Mouse (Mus musculus) cerebellum, postnatal 36 days (tissue): ENCODE data around the gene Tcf7l1.
A peak's percentile ranks its signal among the peaks of the same experiment; 100 is the strongest.

Experiments used
- DNase-seq, 2 experiments: peaks; one replicate each; pipeline ENCODE4 v3.0.0; 2021 to 2022; ENCODE audit warnings: mixed read lengths in 2 of 2

Gene Tcf7l1

DNA sequence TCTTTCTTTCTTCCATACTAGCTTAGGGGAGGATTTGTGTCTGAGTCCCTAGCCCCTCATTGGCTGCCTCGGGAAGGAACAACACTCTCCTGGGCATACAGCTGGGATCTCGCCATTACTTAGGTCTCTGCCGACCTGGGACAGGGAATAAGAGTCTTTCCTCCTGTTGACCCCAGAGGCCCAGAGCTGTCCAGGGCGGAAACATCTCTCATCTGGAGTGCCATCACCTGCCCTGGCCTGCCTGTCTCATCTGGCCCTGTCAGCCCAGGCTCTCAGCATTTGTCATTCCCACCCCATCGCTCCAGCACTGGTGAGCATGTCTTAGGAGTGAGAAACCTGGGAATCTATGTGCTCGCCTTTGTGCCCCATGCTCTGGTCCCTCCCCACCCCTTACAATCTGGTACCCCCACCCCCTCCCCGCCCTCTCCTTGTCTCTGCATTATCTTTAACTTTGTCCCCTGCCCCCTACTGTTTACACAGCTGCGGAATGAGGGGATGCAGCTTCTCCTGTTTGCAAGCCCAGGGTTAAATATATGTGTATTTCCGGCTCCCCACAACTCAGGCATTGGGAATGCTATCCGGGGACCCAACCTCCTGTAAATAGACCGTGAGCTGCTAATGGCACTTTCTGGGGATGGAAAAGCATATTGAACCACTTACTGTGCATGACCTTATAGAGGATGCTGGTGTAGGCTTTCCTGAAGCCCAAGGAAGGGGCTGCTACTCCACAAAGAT lies 92.3 kb downstream of the Tcf7l1 start:
- no peak for DNase-seq

GRCm38 (mm10) chr6:72694791-72695204 lies 94.3 kb downstream of the Tcf7l1 start:
- no peak for DNase-seq

DNA sequence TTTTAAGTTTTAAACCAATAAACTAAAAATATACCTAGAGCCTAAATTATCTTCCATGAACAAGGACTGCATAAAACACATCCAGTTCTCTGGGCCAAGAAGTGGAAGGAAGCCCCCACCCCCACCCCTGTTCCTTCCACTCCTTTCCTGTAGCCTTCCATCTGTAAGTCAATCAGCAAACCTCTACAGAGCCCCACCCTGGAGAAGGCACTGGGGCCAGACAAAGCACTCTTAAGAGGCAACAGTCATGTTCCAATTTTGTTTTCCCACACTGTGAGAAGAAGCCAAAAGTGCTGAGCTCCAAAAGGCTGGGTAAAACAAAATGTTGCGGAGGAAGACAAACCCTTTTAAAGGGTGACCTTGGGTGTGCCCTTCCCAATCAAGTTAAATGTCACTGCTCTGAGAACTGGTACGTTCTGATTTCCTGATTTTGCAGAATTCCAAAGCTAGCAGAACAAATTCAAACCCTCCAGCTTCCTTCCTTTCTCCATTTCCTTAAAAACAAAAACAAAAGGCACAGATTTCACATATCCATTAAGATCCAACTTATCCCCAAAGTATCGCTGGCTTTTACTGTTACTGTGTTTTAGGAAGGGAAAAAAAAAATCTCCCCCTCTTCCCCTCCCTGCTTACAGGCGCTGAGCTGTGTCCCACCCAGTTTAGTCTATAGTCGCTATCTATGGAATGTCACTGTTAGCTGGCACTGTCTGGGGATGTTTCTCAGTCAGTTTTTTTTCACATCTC lies 94.8 kb downstream of the Tcf7l1 start:
- no peak for DNase-seq

DNA sequence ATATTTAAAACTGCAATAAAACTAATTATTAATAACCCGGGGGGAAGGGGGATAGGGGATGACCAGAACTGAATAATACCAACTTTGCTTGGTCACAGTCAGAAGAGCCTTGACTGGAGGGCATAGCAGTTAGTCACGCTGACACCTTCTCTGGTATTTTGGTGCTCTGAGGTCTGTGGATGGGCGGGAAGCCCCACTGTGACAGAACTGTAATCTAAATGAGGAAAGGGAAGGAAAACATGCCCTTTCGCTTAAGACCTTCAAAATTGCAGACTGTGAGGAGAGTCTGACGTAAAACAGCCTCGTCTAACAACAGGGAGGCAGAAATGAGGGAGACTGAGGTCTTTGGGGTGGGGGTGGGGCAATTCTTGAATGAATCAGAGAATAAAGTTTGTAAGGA lies 96.6 kb downstream of the Tcf7l1 start:
- DNase-seq: no peak

GRCm38 (mm10) chr6:72691549-72691948 lies 97.5 kb downstream of the Tcf7l1 start:
- DNase-seq: no peak

GRCm38 (mm10) chr6:72690595-72690994 lies 98.5 kb downstream of the Tcf7l1 start:
- no peak for DNase-seq

GRCm38 (mm10) chr6:72690001-72690400 lies 99.1 kb downstream of the Tcf7l1 start:
- no peak for DNase-seq

DNA sequence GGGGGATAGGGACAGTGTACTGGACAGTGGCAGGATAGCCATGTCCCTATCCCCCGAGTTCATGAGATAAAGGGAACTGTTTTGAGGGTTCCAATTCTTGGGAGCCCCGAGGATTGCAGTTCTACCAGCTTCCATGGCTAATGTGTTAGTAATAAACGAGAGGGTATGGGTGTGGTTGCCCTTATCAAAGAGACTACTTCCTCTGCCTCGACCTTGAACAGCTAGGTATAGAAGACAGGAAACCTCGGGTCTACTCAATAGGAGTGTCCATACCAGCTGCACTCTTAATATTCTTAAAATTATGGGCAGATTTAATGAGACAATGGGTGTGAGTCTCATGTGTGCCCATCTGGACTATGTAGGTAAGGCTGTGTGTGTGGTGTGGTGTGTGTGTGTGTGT lies 100.0 kb downstream of the Tcf7l1 start:
- no peak for DNase-seq

DNA sequence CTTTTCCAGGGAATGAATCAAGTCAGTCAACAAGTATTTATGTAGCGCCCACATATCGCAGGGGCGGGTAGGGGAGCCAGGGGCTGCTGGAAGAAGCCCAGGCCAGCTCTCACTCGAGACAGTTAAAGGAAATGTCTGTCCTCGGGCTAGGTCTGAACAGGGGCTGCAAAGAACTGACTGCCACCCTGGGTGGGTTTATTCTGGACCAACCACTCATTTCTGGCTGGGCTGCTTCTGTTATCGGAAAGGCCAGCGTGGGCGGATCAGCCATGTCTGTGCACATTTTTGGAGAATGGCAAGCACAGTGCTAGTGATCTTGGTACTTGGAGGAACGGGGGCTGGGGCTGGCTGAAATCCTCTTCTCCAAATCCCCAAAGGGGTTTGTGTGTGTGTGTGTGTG lies 103.9 kb downstream of the Tcf7l1 start:
- no peak for DNase-seq

- no peak for DNase-seq
Observed at GRCm38 (mm10) chr6:72684260-72684805, 104.7 kb downstream of the Tcf7l1 start.

- no peak for DNase-seq
Observed at GRCm38 (mm10) chr6:72682238-72682637, 106.8 kb downstream of the Tcf7l1 start.

GRCm38 (mm10) chr6:72680936-72681335 lies 108.1 kb downstream of the Tcf7l1 start:
- DNase-seq: no peak

DNA sequence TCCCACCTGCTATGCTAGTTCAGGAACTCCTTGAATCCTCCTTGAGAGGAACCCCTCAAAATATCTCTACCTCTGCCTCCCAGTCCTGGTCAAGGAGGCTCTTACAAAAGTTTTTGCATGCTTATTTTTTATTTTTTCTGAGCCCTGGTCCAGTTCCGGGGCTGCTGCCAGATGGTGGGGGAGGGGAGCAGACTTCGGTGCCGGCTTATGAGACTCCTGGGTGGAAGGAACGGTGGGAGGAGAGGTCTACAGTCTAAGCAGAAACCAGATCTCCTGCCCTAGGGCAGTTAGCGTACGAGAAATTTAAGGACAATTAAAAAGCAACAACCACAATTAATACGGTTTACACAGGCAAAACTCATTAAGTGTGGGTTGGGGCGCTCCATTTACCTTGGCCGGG lies 110.4 kb downstream of the Tcf7l1 start:
- DNase-seq: no peak

DNA sequence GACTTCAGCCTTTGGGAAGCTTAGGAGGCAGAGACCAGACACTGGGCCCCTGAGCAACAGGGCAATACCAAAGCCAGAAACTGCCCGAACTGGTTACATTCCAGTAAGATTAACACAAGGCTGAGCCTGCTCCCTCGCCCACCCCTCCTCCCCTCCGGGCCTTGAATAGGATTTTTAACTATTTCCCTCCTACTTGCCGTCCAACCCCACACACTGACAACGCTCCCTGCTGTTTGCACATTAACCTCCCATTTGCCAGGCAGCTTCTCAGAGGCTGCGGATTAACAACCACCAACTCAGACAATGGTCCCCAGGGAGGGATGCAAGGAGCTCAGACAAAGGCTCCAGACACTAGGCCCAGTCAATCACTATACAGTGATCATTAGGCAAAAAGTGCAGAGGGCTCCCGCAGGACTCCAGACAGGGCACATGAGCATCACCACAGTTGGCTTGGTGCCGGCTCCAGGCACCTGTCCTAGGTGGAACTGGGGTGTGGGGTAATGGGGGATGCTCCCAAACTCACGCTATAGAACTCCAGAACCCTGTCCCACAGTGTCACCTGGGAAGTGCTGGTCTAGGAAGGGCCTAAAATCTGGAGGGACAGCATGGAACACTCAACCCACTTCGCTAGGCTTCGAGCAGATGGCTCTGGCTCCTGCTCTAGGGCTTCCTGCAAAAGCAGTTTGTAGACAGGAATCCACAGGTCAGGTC lies 111.4 kb downstream of the Tcf7l1 start:
- DNase-seq: no peak

- no peak for DNase-seq
Observed at GRCm38 (mm10) chr6:72677079-72677478, 112.0 kb downstream of the Tcf7l1 start.

- DNase-seq: no peak
Observed at GRCm38 (mm10) chr6:72676376-72676775, 112.7 kb downstream of the Tcf7l1 start.

- no peak for DNase-seq
Observed at GRCm38 (mm10) chr6:72673751-72674150, 115.3 kb downstream of the Tcf7l1 start.

- no peak for DNase-seq
Observed at GRCm38 (mm10) chr6:72671129-72671528, 117.9 kb downstream of the Tcf7l1 start.

GRCm38 (mm10) chr6:72667021-72667420 lies 122.0 kb downstream of the Tcf7l1 start:
- DNase-seq: peak; percentile 16 to 20

DNA sequence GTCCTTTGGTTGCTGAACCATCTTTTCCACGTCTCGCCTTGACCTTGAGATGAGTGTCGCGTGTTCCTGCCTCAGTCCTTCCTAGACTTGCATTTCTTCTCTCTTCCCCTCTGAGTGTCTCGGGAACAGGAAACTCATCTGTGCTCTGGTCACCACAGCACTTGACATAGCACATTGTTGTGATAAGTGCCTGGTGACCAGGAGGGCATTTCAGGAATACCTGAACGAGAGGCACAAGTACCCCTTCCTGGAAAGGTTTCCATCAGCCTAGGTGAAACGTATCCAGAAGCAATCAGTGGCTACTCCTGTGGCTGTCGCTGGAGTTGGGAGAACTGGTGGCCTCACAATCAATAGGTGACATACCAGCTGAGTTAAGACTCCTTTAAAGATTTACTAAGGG lies 124.8 kb downstream of the Tcf7l1 start:
- DNase-seq: no peak

GRCm38 (mm10) chr6:72663000-72663399 lies 126.1 kb downstream of the Tcf7l1 start:
- DNase-seq: no peak

- no peak for DNase-seq
Observed at GRCm38 (mm10) chr6:72660391-72660720, 128.7 kb downstream of the Tcf7l1 start.

GRCm38 (mm10) chr6:72659717-72660390 lies 129.2 kb downstream of the Tcf7l1 start:
- no peak for DNase-seq
